In genomic region chr16:87741034-87741715, GRCm38 (mm10) we compare ENCODE assay signal across 14 mouse cellular contexts.
"Had no signal": no experiment of that assay in that cellular context is flagged by ENCODE, and none has a peak within 500 bp of the region (broad histone marks: within the 10 kb centered on the region; RNA-seq: fewer than 3 reads in every experiment).

No protein-coding gene starts in this region.

- H3K4me1 ChIP-seq: neural tube, embryonic 12.5 days had no signal

- ATAC-seq: lung, postnatal 0 days had no signal

- DNase-seq: kidney, adult 18-20 months; kidney, postnatal 14 days; lung, adult 2 months; lung, postnatal 36 days; midbrain, embryonic 14.5 days; retina, postnatal 1 day; thymus, adult 2 months; thymus, postnatal 36 days had no signal

- H3K9me3 ChIP-seq: kidney, embryonic 15.5 days; limb, embryonic 10.5 days; neural tube, embryonic 12.5 days had no signal

- H3K4me2 ChIP-seq: kidney, embryonic 15.5 days; neural tube, embryonic 12.5 days had no signal

- H3K9ac ChIP-seq: kidney, embryonic 15.5 days; liver, embryonic 14.5 days; neural tube, embryonic 12.5 days had no signal

- H3K36me3 ChIP-seq: kidney, embryonic 15.5 days; limb, embryonic 10.5 days; neural tube, embryonic 12.5 days had no signal

- H3K4me3 ChIP-seq: kidney, embryonic 15.5 days; left cerebral cortex, adult 2 months; limb, embryonic 10.5 days; neural tube, embryonic 12.5 days had no signal

- H3K27ac ChIP-seq: kidney, embryonic 15.5 days; left cerebral cortex, adult 2 months; limb, embryonic 10.5 days; liver, embryonic 14.5 days; neural tube, embryonic 12.5 days had no signal

- H3K27me3 ChIP-seq: kidney, embryonic 15.5 days; neural tube, embryonic 12.5 days had no signal
